Mouse (Mus musculus): ENCODE data around the gene Olfm3. TPM values are rescaled to one million over a fixed set of nuclear protein-coding genes. Genes with fewer than 3 reads are reported as not detected.

The Olfm3 gene
- polyA plus RNA-seq (2015; fragmentation: Nextera tagmentation; extraction: Ambion mirVana): 17.6 and 22.6 TPM in 2 replicates

GRCm38 (mm10) chr3:114903924-114904438, at the start of gene Olfm3:
Gene Olfm3 (plus strand): TSS chr3:114904078.
- Histone ChIP-seq H3K4me3 (ENCODE audit: low read depth, low read length) (peak within 1 kb of the TSS; percentile 62), H3K4me2 (ENCODE audit: low read length) (peak within 1 kb of the TSS; percentile 79), H3K27me3 (ENCODE audit: control insufficient read depth, insufficient read depth, low read depth, low read length) (no peaks in the 10 kb centered on the region), H3K36me3 (ENCODE audit: control insufficient read depth, insufficient read depth, low read length) (no peaks in the 10 kb centered on the region), H3K4me1 (ENCODE audit: control insufficient read depth, insufficient read depth, low read length) (peaks cover 2% of the 10 kb centered on the region; the same call in 1 of the 2 replicates), H3K9me3 (replicated peaks; ENCODE audit: control insufficient read depth, low read length, poor library complexity, severe bottlenecking) (no peaks in the 10 kb centered on the region), H3K27ac (ENCODE audit: low read length) (peak within 1 kb of the TSS; percentile 77), H3K9ac (ENCODE audit: low read depth, low read length) (peak within 1 kb of the TSS; percentile 73)
- WGBS: under 1% methylated on average over 21 of the region's 21 CpGs
- ATAC-seq: peak; percentile 84

GRCm38 (mm10) chr3:114889764-114890163, 14.1 kb upstream of the Olfm3 start:
- Histone ChIP-seq H3K27me3 (ENCODE audit: control insufficient read depth, insufficient read depth, low read depth, low read length) (no peaks in the 10 kb centered on the region), H3K36me3 (ENCODE audit: control insufficient read depth, insufficient read depth, low read length) (no peaks in the 10 kb centered on the region), H3K4me3 (ENCODE audit: low read depth, low read length) (no peak overlapping the region), H3K4me2 (ENCODE audit: low read length) (no peak overlapping the region), H3K4me1 (ENCODE audit: control insufficient read depth, insufficient read depth, low read length) (no peaks in the 10 kb centered on the region), H3K9ac (ENCODE audit: low read depth, low read length) (no peak overlapping the region), H3K27ac (ENCODE audit: low read length) (no peak overlapping the region), H3K9me3 (replicated peaks; ENCODE audit: control insufficient read depth, low read length, poor library complexity, severe bottlenecking) (no peaks in the 10 kb centered on the region)
- 92% methylated on average over 3 of the region's 3 CpGs for WGBS
- no peak for ATAC-seq

GRCm38 (mm10) chr3:114904633-114905423, 950 bp downstream of the Olfm3 start:
- Histone ChIP-seq H3K4me2 (ENCODE audit: low read length) (peak overlapping the region; percentile 79), H3K9ac (ENCODE audit: low read depth, low read length) (peak overlapping the region; percentile 73), H3K27ac (ENCODE audit: low read length) (peak overlapping the region; percentile 77), H3K4me3 (ENCODE audit: low read depth, low read length) (peak overlapping the region; percentile 62), H3K36me3 (ENCODE audit: control insufficient read depth, insufficient read depth, low read length) (no peaks in the 10 kb centered on the region), H3K9me3 (replicated peaks; ENCODE audit: control insufficient read depth, low read length, poor library complexity, severe bottlenecking) (no peaks in the 10 kb centered on the region), H3K27me3 (ENCODE audit: control insufficient read depth, insufficient read depth, low read depth, low read length) (no peaks in the 10 kb centered on the region), H3K4me1 (ENCODE audit: control insufficient read depth, insufficient read depth, low read length) (peaks cover 2% of the 10 kb centered on the region; the same call in 1 of the 2 replicates)
- ATAC-seq: peak; percentile 75
- 12% methylated on average over 16 of the region's 16 CpGs for WGBS

GRCm38 (mm10) chr3:114907537-114907936, 3.7 kb downstream of the Olfm3 start:
- no peak for ATAC-seq
- Histone ChIP-seq H3K4me1 (ENCODE audit: control insufficient read depth, insufficient read depth, low read length) (peaks cover 2% of the 10 kb centered on the region; the same call in 1 of the 2 replicates), H3K4me2 (ENCODE audit: low read length) (no peak overlapping the region), H3K36me3 (ENCODE audit: control insufficient read depth, insufficient read depth, low read length) (no peaks in the 10 kb centered on the region), H3K4me3 (ENCODE audit: low read depth, low read length) (no peak overlapping the region), H3K27ac (ENCODE audit: low read length) (no peak overlapping the region), H3K9ac (ENCODE audit: low read depth, low read length) (no peak overlapping the region), H3K27me3 (ENCODE audit: control insufficient read depth, insufficient read depth, low read depth, low read length) (no peaks in the 10 kb centered on the region), H3K9me3 (replicated peaks; ENCODE audit: control insufficient read depth, low read length, poor library complexity, severe bottlenecking) (no peaks in the 10 kb centered on the region)

GRCm38 (mm10) chr3:114908846-114909245, 5.0 kb downstream of the Olfm3 start:
- Histone ChIP-seq H3K9me3 (replicated peaks; ENCODE audit: control insufficient read depth, low read length, poor library complexity, severe bottlenecking) (no peaks in the 10 kb centered on the region), H3K36me3 (ENCODE audit: control insufficient read depth, insufficient read depth, low read length) (no peaks in the 10 kb centered on the region), H3K4me1 (ENCODE audit: control insufficient read depth, insufficient read depth, low read length) (peaks cover under 1% of the 10 kb centered on the region; the same call in 1 of the 2 replicates), H3K27me3 (ENCODE audit: control insufficient read depth, insufficient read depth, low read depth, low read length) (no peaks in the 10 kb centered on the region), H3K4me3 (ENCODE audit: low read depth, low read length) (no peak overlapping the region), H3K4me2 (ENCODE audit: low read length) (no peak overlapping the region), H3K27ac (ENCODE audit: low read length) (no peak overlapping the region), H3K9ac (ENCODE audit: low read depth, low read length) (no peak overlapping the region)
- 87% methylated on average over 3 of the region's 3 CpGs for WGBS
- no peak for ATAC-seq

GRCm38 (mm10) chr3:114920102-114920501, 16.2 kb downstream of the Olfm3 start:
- 94% methylated on average over 3 of the region's 3 CpGs for WGBS
- ATAC-seq: no peak

GRCm38 (mm10) chr3:114929605-114930004, 25.7 kb downstream of the Olfm3 start:
- no peak overlapping the region for H3K9ac ChIP-seq (ENCODE audit: low read depth, low read length)
- no peaks in the 10 kb centered on the region for H3K4me1 ChIP-seq (ENCODE audit: control insufficient read depth, insufficient read depth, low read length)
- WGBS: 68% methylated on average over 4 of the region's 4 CpGs
- H3K4me3 ChIP-seq (ENCODE audit: low read depth, low read length): no peak overlapping the region
- no peaks in the 10 kb centered on the region for H3K27me3 ChIP-seq (ENCODE audit: control insufficient read depth, insufficient read depth, low read depth, low read length)
- no peak for ATAC-seq
- no peak overlapping the region for H3K4me2 ChIP-seq (ENCODE audit: low read length)
- H3K9me3 ChIP-seq (replicated peaks; ENCODE audit: control insufficient read depth, low read length, poor library complexity, severe bottlenecking): no peaks in the 10 kb centered on the region
- H3K27ac ChIP-seq (ENCODE audit: low read length): no peak overlapping the region
- no peaks in the 10 kb centered on the region for H3K36me3 ChIP-seq (ENCODE audit: control insufficient read depth, insufficient read depth, low read length)

More at GRCm38 (mm10) chr3:114920102-114920501, 16.2 kb downstream of the Olfm3 start:
- Histone ChIP-seq H3K4me2 (ENCODE audit: low read length) (no peak overlapping the region), H3K4me1 (ENCODE audit: control insufficient read depth, insufficient read depth, low read length) (no peaks in the 10 kb centered on the region), H3K27ac (ENCODE audit: low read length) (no peak overlapping the region), H3K36me3 (ENCODE audit: control insufficient read depth, insufficient read depth, low read length) (no peaks in the 10 kb centered on the region), H3K9ac (ENCODE audit: low read depth, low read length) (no peak overlapping the region), H3K9me3 (replicated peaks; ENCODE audit: control insufficient read depth, low read length, poor library complexity, severe bottlenecking) (no peaks in the 10 kb centered on the region), H3K27me3 (ENCODE audit: control insufficient read depth, insufficient read depth, low read depth, low read length) (no peaks in the 10 kb centered on the region), H3K4me3 (ENCODE audit: low read depth, low read length) (no peak overlapping the region)

GRCm38 (mm10) chr3:114930336-114930735, 26.5 kb downstream of the Olfm3 start:
- 76% methylated on average over 2 of the region's 2 CpGs for WGBS
- Histone ChIP-seq H3K4me3 (ENCODE audit: low read depth, low read length) (no peak overlapping the region), H3K27me3 (ENCODE audit: control insufficient read depth, insufficient read depth, low read depth, low read length) (no peaks in the 10 kb centered on the region), H3K9me3 (replicated peaks; ENCODE audit: control insufficient read depth, low read length, poor library complexity, severe bottlenecking) (no peaks in the 10 kb centered on the region), H3K4me2 (ENCODE audit: low read length) (no peak overlapping the region), H3K27ac (ENCODE audit: low read length) (no peak overlapping the region), H3K9ac (ENCODE audit: low read depth, low read length) (no peak overlapping the region), H3K36me3 (ENCODE audit: control insufficient read depth, insufficient read depth, low read length) (no peaks in the 10 kb centered on the region), H3K4me1 (ENCODE audit: control insufficient read depth, insufficient read depth, low read length) (no peaks in the 10 kb centered on the region)
- no peak for ATAC-seq

GRCm38 (mm10) chr3:114930796-114931195, 26.9 kb downstream of the Olfm3 start:
- 79% methylated on average over 2 of the region's 2 CpGs for WGBS
- Histone ChIP-seq H3K4me2 (ENCODE audit: low read length) (no peak overlapping the region), H3K27ac (ENCODE audit: low read length) (no peak overlapping the region), H3K4me1 (ENCODE audit: control insufficient read depth, insufficient read depth, low read length) (no peaks in the 10 kb centered on the region), H3K27me3 (ENCODE audit: control insufficient read depth, insufficient read depth, low read depth, low read length) (no peaks in the 10 kb centered on the region), H3K4me3 (ENCODE audit: low read depth, low read length) (no peak overlapping the region), H3K9ac (ENCODE audit: low read depth, low read length) (no peak overlapping the region), H3K36me3 (ENCODE audit: control insufficient read depth, insufficient read depth, low read length) (no peaks in the 10 kb centered on the region), H3K9me3 (replicated peaks; ENCODE audit: control insufficient read depth, low read length, poor library complexity, severe bottlenecking) (no peaks in the 10 kb centered on the region)
- no peak for ATAC-seq
